Mouse (Mus musculus): Measurements from ENCODE around the gene Polr2i. TPM values are rescaled to one million over a fixed set of nuclear protein-coding genes. Genes with fewer than 3 reads are reported as not detected.

Polr2i gene
- polyA plus RNA-seq, 1 experiment from 2014 or later, result 103 TPM

DNA sequence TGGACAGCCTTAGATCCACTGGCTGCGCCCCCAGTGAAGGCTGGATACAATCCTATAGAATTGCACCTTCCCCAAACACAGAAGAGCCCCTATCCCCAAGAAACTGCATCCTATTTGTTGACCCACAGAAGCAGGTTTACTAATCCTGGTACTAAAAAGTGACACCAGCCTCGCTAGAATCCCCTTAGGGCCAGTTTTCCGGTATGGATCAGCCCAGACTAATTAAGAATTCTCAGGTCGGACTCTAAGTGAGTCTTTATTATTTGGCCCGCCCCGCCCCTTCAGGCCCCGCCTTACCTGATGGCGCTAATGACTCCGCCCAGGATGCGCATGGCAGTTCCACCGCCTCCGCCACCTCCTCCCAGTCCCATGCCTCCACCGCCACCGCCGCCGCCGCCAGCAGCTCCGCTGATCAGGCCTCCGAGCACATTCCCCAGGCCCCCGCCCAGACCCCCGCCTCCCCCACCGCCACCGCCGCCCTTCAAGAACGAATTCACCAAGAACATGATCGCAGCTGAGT, 38.1 kb upstream of the Polr2i start:
- Histone ChIP-seq H3K27ac (ENCODE audit: low read length) (peak overlapping the region; percentile 80), H3K4me2 (ENCODE audit: low read depth, low read length) (peak overlapping the region; percentile 71), H3K4me3 (ENCODE audit: low read length) (peak overlapping the region; percentile 72), H3K36me3 (ENCODE audit: control insufficient read depth, insufficient read depth, low read length) (peaks cover 11% of the 10 kb centered on the region), H3K4me1 (ENCODE audit: control insufficient read depth, insufficient read depth, low read length) (peaks cover 16% of the 10 kb centered on the region), H3K9ac (ENCODE audit: low read depth, low read length) (peak overlapping the region; percentile 88), H3K27me3 (replicated peaks; ENCODE audit: control insufficient read depth, insufficient read depth, low read length) (no peaks in the 10 kb centered on the region), H3K9me3 (ENCODE audit: control insufficient read depth, low read length) (no peaks in the 10 kb centered on the region)
- WGBS, result 1% methylated on average over 26 of the region's 26 CpGs
- ATAC-seq, result peak; percentile 72

DNA sequence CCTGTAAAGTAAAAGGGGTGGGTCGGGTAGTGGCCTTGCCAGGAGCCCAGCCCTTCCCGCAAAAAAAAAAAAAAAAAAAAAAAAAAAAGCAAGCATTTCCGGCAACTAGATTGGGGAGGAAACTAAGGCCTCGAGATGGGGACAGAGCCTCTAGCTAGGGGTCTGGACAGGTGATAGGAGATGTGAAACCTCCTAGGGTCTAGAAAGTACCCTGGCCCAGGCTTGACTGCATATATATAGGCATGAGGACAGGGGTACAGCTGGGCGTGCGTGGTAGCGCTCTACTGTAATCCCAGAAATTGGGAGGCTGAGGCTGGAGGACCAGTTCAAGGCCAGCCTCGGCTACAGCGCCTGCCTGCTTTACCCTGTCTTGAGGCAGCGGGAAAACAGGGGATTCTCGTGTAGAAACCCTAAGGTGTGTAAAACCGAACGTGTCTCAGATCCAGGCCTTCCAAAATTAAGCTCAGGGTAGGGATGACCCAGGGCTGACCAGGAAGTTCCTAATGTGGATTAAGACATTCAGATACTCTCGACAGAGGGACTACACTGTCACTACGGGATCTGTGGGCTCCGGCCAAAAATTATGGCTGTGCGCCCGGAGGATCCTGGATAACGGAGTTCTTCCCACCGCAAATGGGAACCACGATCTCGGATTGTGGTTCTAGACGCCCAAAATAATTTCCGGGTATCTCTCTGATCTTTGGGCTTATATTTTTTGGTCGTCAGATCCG, 37.5 kb upstream of the Polr2i start:
- ATAC-seq, result peak; percentile 45

DNA sequence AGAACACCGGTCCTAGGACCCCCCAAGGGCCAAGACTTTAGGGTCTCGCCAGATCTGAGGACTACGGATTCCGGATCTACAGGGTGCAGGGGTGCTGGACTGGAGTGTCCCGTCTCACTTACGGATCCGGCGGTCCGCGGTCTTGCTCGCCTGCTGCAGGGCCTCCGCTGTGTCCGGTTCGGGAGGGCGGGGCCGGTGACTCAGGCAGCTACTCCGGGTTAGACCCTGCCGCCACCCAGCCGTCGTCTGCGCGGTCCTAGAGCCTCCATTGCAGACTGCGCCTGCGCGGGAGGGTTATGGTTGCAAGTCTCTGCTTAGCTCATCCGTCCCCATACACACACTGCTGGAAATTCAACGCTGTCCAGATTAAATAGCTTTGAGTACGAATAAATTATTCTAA, 36.9 kb upstream of the Polr2i start:
- WGBS, result under 1% methylated on average over 28 of the region's 28 CpGs
- Histone ChIP-seq H3K4me3 (ENCODE audit: low read length) (peak overlapping the region; percentile 72), H3K27ac (ENCODE audit: low read length) (peak overlapping the region; percentile 80), H3K9ac (ENCODE audit: low read depth, low read length) (peak overlapping the region; percentile 88), H3K4me2 (ENCODE audit: low read depth, low read length) (peak overlapping the region; percentile 71), H3K36me3 (ENCODE audit: control insufficient read depth, insufficient read depth, low read length) (peaks cover 7% of the 10 kb centered on the region; the same call in 1 of the 2 replicates), H3K9me3 (ENCODE audit: control insufficient read depth, low read length) (no peaks in the 10 kb centered on the region), H3K27me3 (replicated peaks; ENCODE audit: control insufficient read depth, insufficient read depth, low read length) (no peaks in the 10 kb centered on the region), H3K4me1 (ENCODE audit: control insufficient read depth, insufficient read depth, low read length) (peaks cover 16% of the 10 kb centered on the region)
- peak; percentile 88 for ATAC-seq

More for the DNA sequence above, 37.5 kb upstream of the Polr2i start:
- peak overlapping the region; percentile 71 for H3K4me2 ChIP-seq (ENCODE audit: low read depth, low read length)
- H3K9ac ChIP-seq (ENCODE audit: low read depth, low read length), result peak overlapping the region; percentile 88
- peaks cover 16% of the 10 kb centered on the region for H3K4me1 ChIP-seq (ENCODE audit: control insufficient read depth, insufficient read depth, low read length)
- peaks cover 9% of the 10 kb centered on the region for H3K36me3 ChIP-seq (ENCODE audit: control insufficient read depth, insufficient read depth, low read length)
- no peaks in the 10 kb centered on the region for H3K9me3 ChIP-seq (ENCODE audit: control insufficient read depth, low read length)
- WGBS, result under 1% methylated on average over 26 of the region's 26 CpGs
- H3K27ac ChIP-seq (ENCODE audit: low read length), result peak overlapping the region; percentile 80
- H3K27me3 ChIP-seq (replicated peaks; ENCODE audit: control insufficient read depth, insufficient read depth, low read length), result no peaks in the 10 kb centered on the region
- peak overlapping the region; percentile 72 for H3K4me3 ChIP-seq (ENCODE audit: low read length)

- H3K36me3 ChIP-seq (ENCODE audit: control insufficient read depth, insufficient read depth, low read length), result 0 out of 2 replicates have a peak, but pooled peaks cover 4% of the 10 kb centered on the region
- H3K27ac ChIP-seq (ENCODE audit: low read length), result peak overlapping the region; percentile 80; the same call in 1 of the 2 replicates
- peak overlapping the region; percentile 47; the same call in 1 of the 2 replicates for H3K4me2 ChIP-seq (ENCODE audit: low read depth, low read length)
- WGBS, result 59% methylated on average over 6 of the region's 6 CpGs
- H3K4me3 ChIP-seq (ENCODE audit: low read length), result peak overlapping the region; percentile 72
- no peak for ATAC-seq
- H3K4me1 ChIP-seq (ENCODE audit: control insufficient read depth, insufficient read depth, low read length), result peaks cover 16% of the 10 kb centered on the region
- no peaks in the 10 kb centered on the region for H3K9me3 ChIP-seq (ENCODE audit: control insufficient read depth, low read length)
- no peaks in the 10 kb centered on the region for H3K27me3 ChIP-seq (replicated peaks; ENCODE audit: control insufficient read depth, insufficient read depth, low read length)
- H3K9ac ChIP-seq (ENCODE audit: low read depth, low read length), result peak overlapping the region; percentile 88; the same call in 1 of the 2 replicates
Measured at GRCm38 (mm10) chr7:30195461-30195860, 36.3 kb upstream of the Polr2i start.

GRCm38 (mm10) chr7:30196171-30196570, 35.6 kb upstream of the Polr2i start:
- Histone ChIP-seq H3K27ac (ENCODE audit: low read length) (no peak overlapping the region), H3K4me1 (ENCODE audit: control insufficient read depth, insufficient read depth, low read length) (peaks cover 16% of the 10 kb centered on the region), H3K9me3 (ENCODE audit: control insufficient read depth, low read length) (no peaks in the 10 kb centered on the region), H3K4me2 (ENCODE audit: low read depth, low read length) (no peak overlapping the region), H3K9ac (ENCODE audit: low read depth, low read length) (no peak overlapping the region), H3K36me3 (ENCODE audit: control insufficient read depth, insufficient read depth, low read length) (0 out of 2 replicates have a peak, but pooled peaks cover 4% of the 10 kb centered on the region), H3K27me3 (replicated peaks; ENCODE audit: control insufficient read depth, insufficient read depth, low read length) (no peaks in the 10 kb centered on the region), H3K4me3 (ENCODE audit: low read length) (no peak overlapping the region)
- ATAC-seq, result no peak
- WGBS, result 51% methylated on average over 6 of the region's 6 CpGs

DNA sequence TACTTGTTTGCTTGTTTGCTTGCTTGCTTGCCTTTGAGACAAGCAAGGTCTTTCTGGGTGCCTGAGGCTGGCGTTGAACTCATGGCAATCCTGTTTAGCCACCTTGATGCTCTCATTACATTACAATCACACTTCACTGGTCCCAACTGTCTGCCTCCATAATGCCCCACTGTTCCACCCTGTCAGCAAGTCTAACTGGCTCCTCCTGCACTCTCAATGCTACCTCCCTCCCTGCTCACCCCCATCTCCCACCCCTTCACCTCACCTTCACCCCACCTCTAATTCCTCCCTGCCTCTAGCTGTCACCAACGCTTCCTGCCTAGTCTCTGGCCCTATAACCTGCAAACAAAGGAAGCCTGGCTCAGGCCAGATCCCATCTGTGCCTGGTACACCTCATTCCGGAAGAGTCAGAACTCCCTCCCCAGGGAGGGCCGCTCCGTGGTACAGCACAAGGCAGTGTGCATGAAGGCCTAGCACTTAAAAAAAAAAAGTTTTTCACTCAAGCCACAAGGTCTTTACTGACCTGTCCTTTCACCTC, 34.1 kb upstream of the Polr2i start:
- no peak overlapping the region for H3K4me3 ChIP-seq (ENCODE audit: low read length)
- H3K36me3 ChIP-seq (ENCODE audit: control insufficient read depth, insufficient read depth, low read length), result no peaks in the 10 kb centered on the region
- H3K27me3 ChIP-seq (replicated peaks; ENCODE audit: control insufficient read depth, insufficient read depth, low read length), result no peaks in the 10 kb centered on the region
- H3K9me3 ChIP-seq (ENCODE audit: control insufficient read depth, low read length), result no peaks in the 10 kb centered on the region
- 54% methylated on average over 5 of the region's 5 CpGs for WGBS
- peaks cover 16% of the 10 kb centered on the region for H3K4me1 ChIP-seq (ENCODE audit: control insufficient read depth, insufficient read depth, low read length)
- no peak overlapping the region for H3K27ac ChIP-seq (ENCODE audit: low read length)
- no peak overlapping the region for H3K4me2 ChIP-seq (ENCODE audit: low read depth, low read length)
- no peak for ATAC-seq
- H3K9ac ChIP-seq (ENCODE audit: low read depth, low read length), result no peak overlapping the region

DNA sequence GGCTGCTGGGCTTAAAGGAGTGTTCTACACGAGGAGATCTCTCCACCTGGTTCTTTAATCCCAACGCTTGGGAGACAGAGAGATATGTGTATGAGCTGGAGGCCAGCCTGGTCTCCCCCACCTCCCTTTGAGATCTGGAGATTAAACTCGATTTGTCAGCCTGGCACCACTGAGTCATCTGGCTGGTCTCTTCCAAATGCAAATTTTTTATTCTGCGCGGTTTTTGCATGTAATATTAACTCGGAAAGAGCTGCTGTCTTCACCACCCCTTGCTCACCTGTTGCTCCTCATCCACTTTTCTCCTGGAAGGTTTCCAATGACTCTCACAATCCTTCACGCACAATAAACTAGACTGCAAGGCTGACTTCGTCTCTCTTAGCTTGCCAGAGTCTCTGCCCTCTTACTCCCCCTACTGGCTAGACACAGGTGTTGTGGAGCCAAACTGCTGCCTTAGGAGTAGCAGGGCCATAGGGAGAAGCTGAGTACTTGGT, 33.2 kb upstream of the Polr2i start, which contains the start of gene Capns1:
Gene Capns1, minus strand, starts transcription at position 331 of the 491 bp plus-strand sequence.
- H3K4me1 ChIP-seq (ENCODE audit: control insufficient read depth, insufficient read depth, low read length), result peaks cover 8% of the 10 kb centered on the region
- no peaks in the 10 kb centered on the region for H3K9me3 ChIP-seq (ENCODE audit: control insufficient read depth, low read length)
- no peaks in the 10 kb centered on the region for H3K27me3 ChIP-seq (replicated peaks; ENCODE audit: control insufficient read depth, insufficient read depth, low read length)
- no peak within 1 kb of the TSS for H3K9ac ChIP-seq (ENCODE audit: low read depth, low read length)
- peak; percentile 31; the same call in 1 of the 2 replicates for ATAC-seq
- H3K4me3 ChIP-seq (ENCODE audit: low read length), result no peak within 1 kb of the TSS
- WGBS, result 8% methylated on average over 8 of the region's 8 CpGs
- no peak within 1 kb of the TSS for H3K27ac ChIP-seq (ENCODE audit: low read length)
- H3K36me3 ChIP-seq (ENCODE audit: control insufficient read depth, insufficient read depth, low read length), result no peaks in the 10 kb centered on the region
- no peak within 1 kb of the TSS for H3K4me2 ChIP-seq (ENCODE audit: low read depth, low read length)

- no peaks in the 10 kb centered on the region for H3K27me3 ChIP-seq (replicated peaks; ENCODE audit: control insufficient read depth, insufficient read depth, low read length)
- 77% methylated on average over 18 of the region's 18 CpGs for WGBS
- H3K4me1 ChIP-seq (ENCODE audit: control insufficient read depth, insufficient read depth, low read length), result peaks cover 7% of the 10 kb centered on the region; the same call in 1 of the 2 replicates
- H3K27ac ChIP-seq (ENCODE audit: low read length), result no peak overlapping the region
- ATAC-seq, result no peak
- H3K4me3 ChIP-seq (ENCODE audit: low read length), result no peak overlapping the region
- no peak overlapping the region for H3K4me2 ChIP-seq (ENCODE audit: low read depth, low read length)
- H3K9me3 ChIP-seq (ENCODE audit: control insufficient read depth, low read length), result no peaks in the 10 kb centered on the region
- H3K36me3 ChIP-seq (ENCODE audit: control insufficient read depth, insufficient read depth, low read length), result no peaks in the 10 kb centered on the region
- H3K9ac ChIP-seq (ENCODE audit: low read depth, low read length), result no peak overlapping the region
Measured at GRCm38 (mm10) chr7:30199498-30200139, 32.1 kb upstream of the Polr2i start.

DNA sequence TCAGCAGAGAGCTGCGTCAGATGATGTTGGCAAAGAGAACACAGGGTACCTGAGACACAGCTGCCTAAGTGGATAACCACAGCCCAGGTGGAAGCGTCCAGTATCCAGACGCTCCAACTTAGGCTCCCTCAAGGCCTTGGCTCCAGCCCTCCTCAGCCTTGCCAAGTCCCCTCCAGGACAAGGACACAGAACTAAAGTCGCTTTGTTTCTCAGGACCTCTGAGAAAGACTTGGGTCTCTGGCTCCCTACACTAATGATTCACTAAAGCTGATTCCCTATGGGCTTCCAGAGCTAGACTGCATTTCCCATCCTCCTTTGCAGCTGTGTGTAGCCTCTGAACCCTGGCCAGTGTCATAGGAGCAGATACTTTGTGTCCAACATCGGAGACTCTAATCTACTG, 31.5 kb upstream of the Polr2i start:
- no peak for ATAC-seq
- Histone ChIP-seq H3K4me3 (ENCODE audit: low read length) (no peak overlapping the region), H3K9me3 (ENCODE audit: control insufficient read depth, low read length) (no peaks in the 10 kb centered on the region), H3K27me3 (replicated peaks; ENCODE audit: control insufficient read depth, insufficient read depth, low read length) (no peaks in the 10 kb centered on the region), H3K36me3 (ENCODE audit: control insufficient read depth, insufficient read depth, low read length) (no peaks in the 10 kb centered on the region), H3K27ac (ENCODE audit: low read length) (no peak overlapping the region), H3K9ac (ENCODE audit: low read depth, low read length) (no peak overlapping the region), H3K4me2 (ENCODE audit: low read depth, low read length) (no peak overlapping the region), H3K4me1 (ENCODE audit: control insufficient read depth, insufficient read depth, low read length) (peaks cover 4% of the 10 kb centered on the region; the same call in 1 of the 2 replicates)
- WGBS, result 81% methylated on average over 5 of the region's 5 CpGs
